Mouse (Mus musculus): ENCODE results near the gene Tm4sf1. TPM values are rescaled to one million over a fixed set of nuclear protein-coding genes. Genes with fewer than 3 reads are reported as not detected.

Tm4sf1 gene
- total RNA-seq, 4 experiments from 2014 or later, result 10.2 to 17.6 (median 15.2) TPM

GRCm38 (mm10) chr3:57287854-57288720 is 13.7 kb downstream of the Tm4sf1 start:
- no peak for DNase-seq (ENCODE audit: low spot score in 2 of 2)

GRCm38 (mm10) chr3:57287438-57287837 is 14.3 kb downstream of the Tm4sf1 start:
- DNase-seq (ENCODE audit: low spot score in 2 of 2), result no peak

- no peak for DNase-seq (ENCODE audit: low spot score in 2 of 2)
Measured at GRCm38 (mm10) chr3:57278225-57278624, 23.6 kb downstream of the Tm4sf1 start.

DNA sequence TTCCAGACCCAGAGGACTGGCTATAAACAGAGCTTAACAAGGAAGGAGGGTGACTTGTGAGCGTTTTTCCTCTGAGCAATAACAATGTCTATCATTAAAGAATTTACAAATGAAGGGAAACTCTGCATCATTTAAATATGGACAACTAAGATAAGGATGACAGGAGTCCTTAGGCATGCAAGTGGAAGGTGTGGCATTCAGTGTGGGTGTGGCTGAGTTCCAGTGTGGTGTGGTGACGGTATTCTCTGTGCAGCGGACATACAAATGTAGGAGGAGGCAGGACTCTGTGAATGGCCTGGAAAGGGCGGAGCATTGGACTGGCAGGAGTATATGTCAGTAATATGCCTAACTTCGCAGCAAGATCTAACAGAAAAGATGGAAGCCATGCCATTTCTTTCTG is 24.3 kb downstream of the Tm4sf1 start:
- DNase-seq (ENCODE audit: low spot score in 2 of 2), result no peak

GRCm38 (mm10) chr3:57276821-57277220 is 25.0 kb downstream of the Tm4sf1 start:
- no peak for DNase-seq (ENCODE audit: low spot score in 2 of 2)

GRCm38 (mm10) chr3:57268994-57269393 is 32.8 kb downstream of the Tm4sf1 start:
- DNase-seq (ENCODE audit: low spot score in 2 of 2), result no peak

DNA sequence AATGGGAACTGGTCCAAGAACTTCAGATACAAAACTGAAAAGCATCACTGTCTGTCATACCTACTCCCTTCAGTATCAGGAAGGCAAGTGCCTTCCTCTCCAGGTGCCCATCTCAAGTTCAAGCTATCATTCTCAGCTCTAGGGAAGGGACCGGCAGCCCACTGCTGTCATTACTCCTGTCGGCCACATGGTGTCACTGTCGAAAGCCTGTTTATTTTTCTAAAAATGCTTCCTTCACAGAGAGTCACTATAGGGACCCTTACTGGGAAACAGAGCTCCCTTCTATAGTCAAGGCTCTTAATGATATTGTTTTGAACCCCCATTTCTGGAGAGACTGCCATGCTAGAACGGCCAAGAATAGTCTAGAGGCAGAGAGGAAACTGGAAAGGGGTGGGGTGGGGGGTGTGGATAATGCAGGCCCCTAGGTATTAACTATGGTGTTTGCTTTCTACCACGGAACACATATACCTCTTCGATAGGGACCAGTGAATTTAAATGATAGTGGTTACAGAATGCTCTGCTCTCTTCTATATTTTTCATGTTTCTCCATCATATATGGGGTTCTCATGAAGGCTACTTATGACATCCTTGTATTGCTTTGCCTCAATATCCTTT is 34.1 kb downstream of the Tm4sf1 start:
- DNase-seq (ENCODE audit: low spot score in 2 of 2), result peak in 1 of 2 experiments; percentile 34

DNA sequence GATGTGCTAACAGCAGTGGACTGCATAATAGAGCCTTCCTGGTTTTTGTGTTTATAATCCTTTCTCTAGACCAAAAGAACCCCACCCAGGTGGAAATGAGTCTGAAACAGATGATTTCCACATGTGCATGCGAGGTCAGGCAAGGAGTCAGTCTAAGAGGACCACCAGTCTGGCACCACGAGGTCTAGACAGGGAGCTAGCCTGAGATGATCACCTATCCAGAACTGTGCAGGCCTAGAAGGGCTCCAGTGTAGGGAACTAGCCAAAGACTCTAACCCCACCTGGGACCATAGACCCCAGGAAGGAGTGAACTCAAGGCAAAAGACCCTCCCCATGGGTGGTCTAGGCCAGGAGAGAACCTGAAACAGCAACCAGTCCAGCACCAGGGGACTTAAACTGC is 48.7 kb downstream of the Tm4sf1 start:
- DNase-seq (ENCODE audit: low spot score in 2 of 2), result no peak

DNA sequence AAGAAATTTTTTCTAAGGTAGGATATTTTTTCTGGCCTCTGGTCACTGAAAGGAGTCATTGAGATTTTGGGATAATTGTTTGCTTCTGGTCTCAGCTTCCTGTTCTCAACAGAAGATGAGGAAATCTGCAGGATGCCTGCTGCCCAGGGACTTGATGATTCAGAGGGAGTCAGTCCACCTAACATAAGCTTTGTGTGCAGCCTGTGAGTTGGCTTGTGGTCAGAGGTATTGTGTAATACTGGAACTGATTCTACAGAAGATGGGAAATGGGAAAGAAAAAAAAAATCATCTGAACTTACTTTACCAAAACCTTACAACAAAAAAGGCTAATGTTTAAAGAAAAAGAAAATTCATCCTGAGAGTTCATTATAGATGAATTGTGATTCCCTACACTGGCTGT is 49.2 kb downstream of the Tm4sf1 start:
- DNase-seq (ENCODE audit: low spot score in 2 of 2), result no peak

- DNase-seq (ENCODE audit: low spot score in 2 of 2), result no peak
Measured at GRCm38 (mm10) chr3:57245242-57245641, 56.5 kb downstream of the Tm4sf1 start.

Other genes starting within 250 kb of the Tm4sf1 start
- not detected for gene Tm4sf4, start 123.3 kb upstream of the Tm4sf1 start, total RNA-seq (2022)